Mouse (Mus musculus) thymus, postnatal 14 days (tissue): Measurements from ENCODE around the gene Obscn.

ENCODE experiments used
- DNase-seq: peaks from one replicate; pipeline ENCODE4 v3.0.0; 2021

Gene Obscn

DNA sequence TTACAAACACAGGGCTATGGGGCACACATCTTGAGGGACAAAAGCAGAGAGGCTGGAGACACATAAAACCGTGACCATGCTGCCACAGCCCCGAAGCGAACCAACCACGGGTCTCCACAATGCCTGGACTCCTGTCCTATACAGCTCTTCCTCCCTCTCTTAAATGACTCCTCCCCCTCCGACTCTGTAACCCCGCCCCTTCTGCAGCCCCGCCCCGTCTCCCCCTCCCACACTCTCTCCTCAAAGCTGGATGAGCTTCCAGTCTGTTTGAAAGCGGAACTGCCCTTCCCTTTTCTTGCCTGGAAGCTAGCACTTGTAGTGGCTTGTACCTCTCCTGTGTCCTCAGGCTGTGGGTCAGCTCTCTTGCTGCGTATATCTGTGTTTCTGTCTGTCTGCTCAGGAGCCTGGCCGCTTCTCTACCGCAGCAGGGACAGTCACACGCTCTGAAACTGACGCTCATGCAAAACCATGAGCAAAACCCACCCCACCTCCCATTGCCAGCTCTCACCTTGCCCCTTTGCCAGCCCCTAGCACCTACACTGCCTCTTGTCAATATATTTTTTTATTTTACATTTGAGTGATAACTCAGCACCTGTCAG, 5.7 kb upstream of the Obscn start:
- no peak for DNase-seq

DNA sequence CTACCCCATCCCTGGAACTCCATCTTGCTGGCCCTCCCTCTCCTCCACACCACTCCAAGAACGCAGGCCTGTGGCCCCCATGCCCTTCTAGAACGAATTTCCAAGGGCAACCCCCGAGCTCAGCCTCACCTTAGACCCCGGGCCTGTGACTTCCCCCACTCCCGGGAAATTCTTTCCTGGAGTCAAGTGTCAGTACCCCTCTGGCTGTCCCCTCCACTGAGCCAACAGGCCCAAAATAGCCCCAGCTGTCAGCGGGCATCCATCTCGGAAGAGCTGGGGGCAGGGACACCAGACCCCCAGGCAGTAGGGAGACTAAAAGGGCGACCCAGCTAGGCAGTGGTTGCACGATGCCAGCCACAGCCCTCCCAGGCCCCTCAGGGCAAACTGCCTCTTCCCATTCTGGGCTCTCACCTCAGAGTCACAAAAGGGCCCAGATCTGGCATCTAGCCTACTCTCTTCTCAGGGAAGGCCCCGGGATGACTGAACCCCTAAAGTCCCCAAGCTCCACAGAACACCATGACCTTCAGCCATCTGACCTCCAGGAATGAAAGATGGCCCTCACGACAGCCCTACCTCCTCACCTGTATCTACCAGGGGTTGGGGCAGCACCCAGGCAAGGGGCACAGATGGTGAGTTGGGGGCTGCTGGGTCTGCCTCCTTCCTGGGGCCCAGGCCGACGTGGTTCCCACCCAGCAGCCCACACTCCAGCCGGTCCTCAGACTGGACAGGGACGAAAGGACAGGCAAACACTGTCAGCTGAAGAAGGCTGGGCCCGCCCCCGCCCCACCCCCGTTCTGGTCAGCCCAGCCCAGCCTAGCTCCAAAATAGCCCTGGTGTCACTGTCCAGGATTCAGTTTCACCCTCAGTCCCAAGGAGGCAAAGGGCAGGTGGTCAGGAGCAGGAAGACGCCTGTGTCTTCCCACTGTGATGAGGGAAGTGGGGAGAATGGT, 2.6 kb upstream of the Obscn start:
- DNase-seq = no peak

DNA sequence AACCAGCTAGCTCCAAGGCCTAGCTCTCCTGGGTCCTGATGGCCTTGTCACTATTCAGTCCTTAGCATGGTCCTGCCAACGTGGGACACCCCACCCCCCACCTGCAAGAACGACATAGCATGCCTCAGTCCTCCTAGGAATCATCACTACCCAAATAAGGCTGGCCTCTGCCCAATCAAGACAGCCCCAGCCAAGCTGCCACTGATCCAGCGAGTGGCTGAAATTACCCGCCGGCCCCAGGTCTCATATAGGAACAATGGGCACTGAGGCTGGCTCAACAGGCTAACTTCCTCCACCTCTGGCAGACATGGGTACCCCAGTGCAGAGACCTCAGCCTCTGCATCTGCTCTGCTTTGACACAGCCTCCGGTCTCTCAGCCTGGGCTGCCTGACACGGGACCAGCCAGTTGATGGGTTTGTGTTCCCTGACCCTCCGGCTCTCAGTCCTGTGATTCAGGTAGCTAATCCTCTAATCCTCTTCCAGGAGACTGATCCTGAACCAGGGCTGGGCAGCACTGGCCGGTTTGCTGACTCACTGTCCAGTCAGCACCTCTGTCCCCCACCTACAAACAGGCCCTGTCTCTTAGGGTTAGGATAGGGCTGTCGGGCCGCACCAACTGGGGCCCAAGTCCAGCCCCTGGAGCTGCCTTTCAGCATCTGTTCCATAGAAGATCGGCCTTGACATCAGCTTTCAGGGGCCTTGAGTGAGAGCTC, 948 bp upstream of the Obscn start:
- no peak for DNase-seq

DNA sequence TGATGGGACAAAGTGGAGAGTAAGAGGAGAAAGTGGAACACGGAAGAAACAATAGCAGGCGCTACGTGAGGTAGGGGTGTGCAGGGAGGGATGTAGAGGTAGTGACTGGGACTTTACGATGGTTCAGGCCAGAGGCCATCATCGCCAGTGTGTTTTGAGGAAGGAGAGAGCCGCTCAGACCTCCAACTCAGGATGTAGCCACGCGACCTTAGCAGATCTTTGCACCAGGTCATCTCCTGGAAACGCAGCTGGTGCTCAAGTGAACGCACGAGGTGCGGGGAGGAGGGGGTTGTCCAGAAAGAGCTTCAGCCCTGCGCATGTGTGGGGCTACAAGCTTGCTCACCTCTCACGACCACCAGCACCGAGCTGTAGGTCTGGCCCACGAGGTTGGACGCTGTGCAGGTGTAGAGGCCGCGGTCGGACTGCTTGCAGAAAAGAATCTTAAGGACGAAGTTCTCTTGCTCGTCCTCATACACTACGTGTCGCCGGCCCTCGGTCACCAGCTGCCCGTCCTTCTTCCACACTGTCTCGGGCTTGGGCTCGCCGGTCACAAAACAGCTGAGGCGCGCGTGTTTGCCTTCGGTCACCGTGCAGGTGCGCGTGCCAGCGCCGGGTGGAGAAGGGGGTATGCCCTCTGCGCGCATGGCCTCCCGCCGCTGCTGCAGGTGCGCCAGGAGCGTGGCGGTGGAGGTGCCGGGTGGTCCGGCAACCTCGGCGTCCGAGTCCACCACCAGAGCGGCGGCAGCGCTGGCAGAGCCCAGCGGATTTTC, 966 bp downstream of the Obscn start:
- DNase-seq = no peak

DNA sequence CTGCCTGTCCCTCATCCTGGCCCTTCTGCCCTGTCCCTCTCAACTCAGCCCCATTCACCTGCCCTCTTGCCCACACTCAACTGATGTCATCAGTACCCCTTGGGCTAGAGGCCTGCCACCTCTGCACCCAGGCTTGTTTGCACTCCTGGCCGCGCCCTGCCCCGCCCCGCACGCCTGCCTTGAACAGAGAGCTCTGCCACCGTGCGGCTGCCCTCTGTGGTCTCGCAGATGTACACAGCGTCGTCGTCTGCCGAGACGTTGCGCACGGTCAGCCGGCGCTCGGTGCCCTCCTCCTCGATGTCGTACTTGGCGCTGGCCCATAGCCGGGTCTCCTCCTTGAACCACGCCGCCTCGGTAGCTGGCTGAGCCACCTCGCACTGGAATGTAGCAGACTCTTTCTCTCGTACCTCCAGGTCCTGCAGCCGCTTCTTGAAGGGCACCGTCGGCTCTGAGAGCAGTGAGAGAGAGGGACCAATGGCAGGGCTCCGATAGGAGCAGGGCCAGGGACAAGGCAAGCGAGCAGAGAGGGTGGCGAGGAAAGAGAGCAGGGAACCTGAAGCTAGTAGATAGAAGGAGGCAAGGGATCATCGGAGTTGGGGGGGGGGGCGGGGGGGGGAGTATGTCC, 1.7 kb downstream of the Obscn start:
- DNase-seq = no peak

DNA sequence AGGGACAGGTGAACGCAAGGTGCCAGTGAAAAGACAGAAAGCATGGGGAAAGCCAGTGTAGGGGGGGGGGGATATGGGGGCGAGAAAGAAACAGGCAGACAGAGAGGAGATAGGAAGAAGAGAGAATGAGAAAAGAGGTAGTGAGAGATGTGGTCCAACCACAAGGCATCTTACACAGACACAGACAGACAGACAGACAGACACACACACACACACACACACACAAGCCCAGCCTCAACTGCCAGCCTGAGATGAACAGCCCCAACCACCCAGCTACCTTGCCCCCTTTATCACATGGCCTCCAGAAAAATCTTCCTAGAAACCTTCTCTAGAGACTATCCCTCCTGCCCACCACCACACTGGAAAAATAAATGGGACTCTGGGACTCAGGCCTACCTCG, 4.1 kb downstream of the Obscn start:
- DNase-seq = no peak

DNA sequence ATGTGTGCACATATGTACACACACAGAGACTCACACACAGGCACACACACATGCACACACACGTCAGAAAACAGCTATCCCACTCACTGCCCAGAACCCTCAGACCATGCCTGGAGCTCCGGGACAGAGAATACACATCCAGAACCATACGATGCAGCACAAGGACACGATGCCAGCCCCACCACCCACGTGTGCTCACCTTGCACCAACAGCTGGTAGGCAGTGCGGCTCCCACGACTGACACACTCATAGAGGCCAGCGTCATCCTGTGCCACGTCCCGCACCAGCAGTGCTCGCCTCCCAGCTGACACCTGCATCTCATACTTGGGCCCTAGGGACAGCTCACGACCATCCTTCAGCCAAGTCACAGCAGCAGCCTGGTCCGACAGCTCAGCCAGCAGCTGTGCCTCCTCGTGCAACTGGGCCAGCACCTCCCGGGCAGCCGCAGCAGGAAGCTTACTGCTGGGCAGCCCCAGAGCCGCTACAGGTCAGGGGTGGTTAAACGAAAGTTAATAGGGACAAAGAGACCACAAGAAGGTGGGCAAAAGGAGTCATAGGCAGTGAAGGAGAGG, 4.8 kb downstream of the Obscn start:
- no peak for DNase-seq

DNA sequence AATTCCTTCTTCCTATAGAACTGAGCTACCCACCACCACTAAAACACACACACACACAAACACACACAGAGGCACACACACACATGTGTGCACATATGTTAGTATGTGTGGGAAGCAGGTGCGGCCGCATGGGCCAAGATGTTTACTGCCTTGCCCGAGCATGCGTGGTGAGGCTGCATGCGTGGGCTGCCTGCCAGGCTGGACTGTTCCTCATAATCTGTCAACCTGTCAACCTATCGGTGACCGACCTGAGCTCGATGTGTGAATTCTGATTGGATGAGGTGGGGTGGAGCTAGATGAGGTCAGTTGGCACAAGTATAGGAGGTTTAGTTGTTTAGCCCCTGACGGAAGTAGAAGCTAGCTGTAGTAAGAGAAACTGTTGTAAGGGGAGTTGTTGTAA, 5.4 kb downstream of the Obscn start:
- DNase-seq = no peak

DNA sequence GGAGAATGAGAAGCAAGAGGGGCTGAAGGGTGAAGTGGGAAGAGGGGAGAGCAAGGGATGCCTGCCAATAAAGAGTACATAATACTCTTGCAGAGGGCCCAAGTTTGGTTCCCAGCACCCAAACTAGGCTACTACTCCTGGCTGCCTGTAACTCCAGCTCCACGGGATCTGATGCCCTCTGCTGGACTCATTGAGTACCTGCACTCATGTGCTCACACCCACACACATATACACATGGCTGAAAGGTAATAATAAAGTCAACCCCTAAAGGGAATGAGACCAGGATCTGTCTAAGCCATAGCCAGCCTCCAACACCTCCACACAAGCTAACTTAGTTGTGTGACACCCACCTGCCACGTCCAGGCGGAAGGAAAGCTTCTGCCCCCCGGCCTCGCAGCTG, 30.3 kb downstream of the Obscn start:
- no peak for DNase-seq

DNA sequence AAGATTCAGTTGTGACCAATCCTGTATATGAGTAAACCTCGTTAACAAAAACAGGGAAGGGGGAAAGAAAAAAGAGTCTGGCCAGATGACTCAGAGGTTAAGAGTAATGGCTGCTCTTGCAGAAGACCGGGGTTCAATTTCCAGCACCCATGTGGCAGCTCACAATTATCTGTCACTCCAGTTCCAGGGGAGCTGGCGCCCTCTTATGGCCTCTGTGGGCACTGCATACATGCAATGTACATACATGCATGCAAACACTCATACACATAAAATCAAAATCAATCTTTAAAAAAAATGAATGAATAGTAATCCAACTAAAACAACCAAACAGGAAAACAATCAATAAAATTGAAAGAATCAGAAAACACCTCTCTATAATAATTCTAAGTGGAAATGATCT, 33.9 kb downstream of the Obscn start:
- peak; percentile 12 for DNase-seq

DNA sequence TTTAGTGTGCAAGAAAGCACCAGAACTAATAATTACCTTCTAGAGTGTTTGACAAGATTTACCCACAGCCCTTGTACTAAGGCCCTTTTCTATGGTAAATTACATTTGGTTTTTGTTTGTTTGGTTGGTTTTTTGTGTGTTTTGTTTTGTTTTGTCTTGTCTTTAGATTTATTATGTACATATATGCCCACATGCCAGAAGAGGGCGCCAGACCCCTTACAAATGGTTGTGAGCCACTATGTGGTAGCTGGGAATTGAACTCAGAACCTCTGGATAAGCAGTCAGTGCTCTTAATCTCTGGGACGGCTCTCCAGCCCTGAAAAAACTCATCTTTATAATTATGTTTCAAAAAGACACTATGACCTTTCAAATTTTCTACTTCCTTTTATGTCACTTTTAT, 37.9 kb downstream of the Obscn start:
- peak; percentile 59 for DNase-seq

DNA sequence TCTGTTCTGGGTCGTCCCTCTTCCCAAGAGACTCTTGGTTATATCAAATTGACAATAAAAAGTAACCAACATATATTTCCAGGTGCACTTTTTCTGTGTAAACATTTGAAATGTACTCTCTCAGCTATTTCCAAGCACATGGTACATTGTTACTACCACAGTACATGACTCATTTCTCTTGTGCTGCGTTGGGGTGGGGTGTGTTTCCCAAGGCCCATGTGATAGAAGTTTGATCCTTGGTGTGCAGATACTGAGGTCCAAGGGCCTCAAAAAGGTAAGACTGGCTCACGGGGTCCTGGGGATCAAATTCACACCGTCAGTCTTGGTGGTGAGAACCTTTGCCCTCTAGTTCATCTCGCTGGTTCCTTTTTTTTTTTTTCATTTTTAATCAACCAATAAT, 38.4 kb downstream of the Obscn start:
- no peak for DNase-seq

DNA sequence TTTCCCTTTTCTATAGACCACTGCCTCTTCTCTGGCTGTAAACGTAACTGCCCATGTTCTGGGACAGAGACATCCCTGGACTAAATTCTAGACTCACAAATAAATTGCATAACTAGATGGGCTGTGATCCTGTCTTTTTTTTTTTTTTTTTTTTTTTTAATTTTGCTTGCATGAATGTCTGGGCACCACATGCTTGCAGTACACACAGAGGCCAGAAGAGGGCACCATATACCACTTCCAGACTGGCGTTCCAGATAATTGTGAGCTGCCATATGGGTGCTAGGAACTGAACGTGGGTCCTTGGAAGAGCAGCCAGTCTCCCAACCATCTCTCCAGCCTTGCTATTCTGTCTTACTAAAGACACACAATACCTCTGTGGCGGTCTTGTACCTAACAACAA, 42.0 kb downstream of the Obscn start:
- peak; percentile 24 for DNase-seq

DNA sequence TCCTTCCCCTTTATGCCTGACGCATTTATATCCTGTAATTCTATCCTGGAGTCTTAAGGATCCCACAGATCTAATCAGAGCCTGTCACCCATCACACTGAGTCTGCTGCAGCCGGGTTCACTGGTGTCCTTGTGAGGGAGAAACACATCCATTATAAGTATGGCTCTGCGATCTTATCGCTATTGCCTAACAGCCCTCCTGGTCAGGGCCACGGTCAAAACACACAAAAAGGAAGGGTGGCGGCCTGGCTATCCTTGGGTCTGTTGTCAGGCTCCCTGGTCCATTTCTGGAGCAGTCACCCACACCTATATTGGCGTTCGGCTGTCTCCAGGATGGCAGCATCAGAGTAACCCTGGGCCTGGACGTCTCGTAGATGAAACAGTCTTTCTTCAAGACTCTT, 48.6 kb downstream of the Obscn start:
- DNase-seq = no peak

DNA sequence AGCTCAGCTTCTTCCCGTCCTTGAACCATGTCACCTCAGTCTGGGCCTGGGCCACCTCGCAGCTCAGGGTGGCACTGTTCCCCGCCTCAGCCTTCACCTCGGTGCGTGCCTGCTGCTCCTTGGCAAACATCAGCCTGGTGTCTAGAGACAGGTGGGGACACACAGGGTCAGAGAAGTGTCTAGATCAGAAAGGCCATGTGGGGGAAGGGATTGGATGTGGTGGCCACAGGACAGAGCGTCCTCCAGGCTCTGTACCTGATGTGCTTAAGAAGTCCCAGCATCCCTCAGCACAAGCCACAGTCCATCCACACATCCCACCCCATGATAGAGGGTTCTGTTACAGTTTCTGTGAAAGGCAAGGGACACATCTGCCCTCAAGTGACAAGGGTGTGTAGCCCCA, 51.0 kb downstream of the Obscn start:
- no peak for DNase-seq

DNA sequence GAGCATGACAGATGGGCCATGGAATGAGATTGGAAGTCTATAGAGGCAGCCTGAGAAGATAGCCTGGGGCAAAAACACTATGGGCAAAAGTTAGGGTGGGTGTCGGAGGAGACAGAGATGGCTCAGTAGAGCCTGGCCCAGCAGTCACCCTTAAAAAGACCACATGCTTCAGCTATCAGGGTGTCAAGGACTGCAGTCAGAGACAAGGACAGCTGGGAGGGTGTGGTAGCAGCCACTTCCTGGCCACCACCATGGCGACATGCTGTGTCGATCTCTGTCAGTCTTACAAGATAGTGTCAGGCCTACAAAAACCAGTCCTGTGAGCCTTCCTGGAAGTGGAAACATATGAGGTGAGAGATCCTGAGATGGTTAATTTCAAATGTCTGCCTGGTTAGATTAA, 53.1 kb downstream of the Obscn start:
- no peak for DNase-seq

DNA sequence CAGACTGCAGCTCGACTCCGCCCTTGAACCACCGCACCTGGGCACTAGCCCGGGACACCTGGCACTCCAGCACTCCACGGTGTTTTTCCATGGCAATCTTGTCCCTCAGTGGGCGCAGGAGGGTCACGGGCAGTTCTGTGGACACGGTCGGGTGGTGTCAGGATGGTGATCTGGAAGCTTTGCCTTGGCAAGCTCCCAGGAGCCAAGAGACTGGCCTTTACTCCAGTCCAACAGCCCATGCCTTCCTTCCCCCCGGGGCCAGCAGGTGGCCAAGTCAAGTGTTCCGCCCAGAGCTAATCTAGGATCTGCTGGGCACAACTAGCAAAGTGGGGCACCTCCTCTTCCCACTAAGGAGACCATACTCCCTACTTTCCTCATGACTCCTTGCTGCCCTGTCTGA, 57.9 kb downstream of the Obscn start:
- DNase-seq = no peak

DNA sequence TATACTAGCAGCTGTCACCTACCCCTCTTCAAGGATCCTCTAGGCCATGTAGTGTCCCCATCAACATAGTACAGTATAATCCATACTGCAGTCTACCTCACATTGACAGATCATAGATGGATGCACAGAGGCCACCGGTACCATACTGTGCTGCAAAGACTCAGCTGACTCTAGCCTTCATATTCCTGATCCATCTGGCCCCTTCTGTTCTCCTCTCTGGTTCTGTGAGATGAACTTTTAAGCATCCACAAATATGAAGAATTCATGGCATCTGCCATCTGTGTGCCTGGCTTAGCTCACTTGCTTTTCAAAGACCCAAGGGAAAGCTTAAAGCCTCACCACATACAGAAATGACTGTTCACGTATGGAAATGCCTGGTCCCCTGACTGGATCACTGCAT, 65.9 kb downstream of the Obscn start:
- DNase-seq = no peak

DNA sequence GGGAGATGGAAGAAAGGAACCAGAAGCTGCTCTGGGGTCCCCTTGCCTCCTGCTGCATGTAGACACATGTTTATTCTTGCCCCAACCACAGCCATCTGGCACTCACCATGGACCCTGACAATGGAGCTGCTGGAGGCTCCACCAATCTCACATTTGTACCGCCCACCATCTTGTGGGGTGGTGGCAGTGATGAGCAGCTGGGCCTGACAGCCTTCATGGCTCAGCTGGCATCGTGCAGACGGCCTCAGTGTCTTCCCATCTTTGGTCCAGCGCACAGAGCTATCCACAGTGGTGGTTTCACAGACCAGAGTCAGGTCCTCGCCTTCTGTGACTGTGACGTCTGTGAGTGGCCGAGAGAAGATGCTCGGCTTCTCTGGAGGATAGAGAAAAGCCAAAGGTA, 67.3 kb downstream of the Obscn start:
- no peak for DNase-seq

DNA sequence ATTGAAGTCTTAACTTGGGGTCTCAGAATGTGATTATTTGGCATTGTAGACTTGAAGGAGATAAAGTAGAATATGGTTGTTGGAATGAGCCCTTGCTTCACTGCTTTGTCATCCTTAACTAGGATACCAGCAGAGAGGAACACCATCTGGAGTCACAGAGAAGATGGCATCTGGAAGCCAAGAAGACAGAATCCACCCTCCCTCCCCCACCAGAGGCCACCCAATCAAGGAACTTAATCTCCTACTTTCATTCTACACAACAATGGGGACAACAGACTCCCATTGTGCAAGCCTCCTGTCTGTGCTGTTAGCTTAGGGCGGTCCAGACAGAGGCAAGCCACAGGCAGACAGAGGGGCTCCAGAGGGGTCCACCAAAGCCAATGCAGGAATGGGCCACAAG, 67.8 kb downstream of the Obscn start:
- no peak for DNase-seq

DNA sequence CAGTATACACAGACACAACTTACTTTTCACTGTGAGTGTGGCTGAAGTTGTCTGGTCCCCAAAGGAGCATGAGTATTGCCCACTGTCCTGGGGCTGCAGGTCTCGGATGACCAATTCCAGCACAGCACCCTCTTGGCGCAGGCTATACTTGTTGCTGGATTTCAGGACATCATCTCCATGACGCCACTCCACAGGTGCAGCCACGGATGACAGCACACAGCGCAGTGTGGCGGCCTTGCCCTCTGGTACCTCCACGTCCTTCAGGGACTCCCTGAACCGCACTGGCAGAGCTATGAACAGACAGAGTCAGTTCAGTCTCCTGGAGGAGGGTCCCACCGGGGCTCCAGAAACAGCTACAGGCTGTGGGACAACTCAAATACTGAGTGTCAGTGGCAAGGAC, 68.3 kb downstream of the Obscn start:
- DNase-seq = no peak

DNA sequence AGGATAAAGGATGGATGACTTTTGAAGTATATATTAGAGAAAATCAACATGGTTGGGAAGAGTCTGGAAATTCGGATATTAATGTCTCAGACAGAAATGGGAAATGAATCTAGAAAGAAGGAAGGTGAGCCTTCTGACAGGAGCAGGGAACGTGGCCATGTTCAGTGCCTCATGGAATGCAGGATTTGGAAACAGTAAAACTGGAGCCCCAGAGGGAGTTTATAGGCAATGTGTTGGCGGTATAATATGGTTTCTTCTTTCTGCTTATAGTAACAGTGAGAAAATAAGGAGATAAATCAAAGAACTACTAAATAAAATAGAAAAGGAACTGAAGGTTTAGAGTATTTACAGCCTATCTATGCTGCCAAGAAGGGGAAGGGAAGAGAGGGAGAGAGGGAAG, 78.2 kb downstream of the Obscn start:
- no peak for DNase-seq
